Mouse (Mus musculus) testis, adult 2 months (tissue): Measurements from ENCODE around the gene Plcb1.

ENCODE experiments used
- CTCF ChIP-seq: fragments of 200-500 bp; IDR thresholded peaks from 2 replicates; pipeline ENCODE4 v1.5.1; 2012; ENCODE audit warnings: low read depth, mild to moderate bottlenecking, inconsistent platforms, low read length, moderate library complexity; ENCODE audit not compliant: control insufficient read depth, insufficient read depth, insufficient replicate concordance
- POLR2A ChIP-seq: fragments of 200-500 bp; IDR thresholded peaks from 2 replicates; pipeline ENCODE4 v1.6.1; 2012; ENCODE audit warnings: low read depth, mild to moderate bottlenecking, inconsistent platforms, low read length, moderate library complexity; ENCODE audit not compliant: control insufficient read depth

- TF ChIP-seq POLR2A (no peak), CTCF (no peak)
Measured at GRCm38 (mm10) chr2:134871692-134872489, 86.0 kb downstream of the Plcb1 start.
